8 mouse cellular contexts compared by ENCODE assay signal in genomic region chr9:72170235-72170634, GRCm38 (mm10). TPM values are rescaled to one million over a fixed set of nuclear protein-coding genes. Genes with fewer than 3 reads are reported as not detected.
DNase-seq lines count a peak whose midpoint lies in the region; ATAC-seq and TF ChIP-seq lines count a peak whose summit lies in the region.

No protein-coding gene starts in this region.

- no peak for DNase-seq in left cerebral cortex, adult 2 months (ENCODE audit: extremely low spot score in 1 of 2, low spot score in 2 of 2)
- DNase-seq in left cerebral cortex, adult 9 months (ENCODE audit: low spot score in 2 of 2) = no peak
- DNase-seq in forebrain, embryonic 11.5 days (ENCODE audit: low spot score) = no peak
- no peak for DNase-seq in T-cell, adult 2 months (ENCODE audit: low spot score)
- no peak for DNase-seq in kidney, adult 9 months
- no peak for DNase-seq in layer of hippocampus, postnatal 36 days

- H3K27me3 ChIP-seq in forebrain, embryonic 11.5 days (ENCODE audit: control insufficient read depth, insufficient read depth, low read length) = no peaks in the 10 kb centered on the region
- H3K27me3 ChIP-seq in limb, embryonic 12.5 days = no peaks in the 10 kb centered on the region
- H3K27me3 ChIP-seq in neural tube, embryonic 15.5 days (replicated peaks) = no peaks in the 10 kb centered on the region

- peak overlapping the region; percentile 59 for H3K9ac ChIP-seq in forebrain, embryonic 11.5 days (ENCODE audit: low read length)
- peak overlapping the region; percentile 18 for H3K9ac ChIP-seq in limb, embryonic 12.5 days (replicated peaks)
- 0 out of 2 replicates have a peak overlapping the region, but pooled peaks have one; percentile 32 for H3K9ac ChIP-seq in neural tube, embryonic 15.5 days (replicated peaks)

- ATAC-seq in forebrain, embryonic 11.5 days (replicated peaks; ENCODE audit: low FRiP score) = no peak
- no peak for ATAC-seq in limb, embryonic 12.5 days (ENCODE audit: insufficient number of reproducible peaks, insufficient read depth, low FRiP score, low TSS enrichment, low read depth)
- ATAC-seq in neural tube, embryonic 15.5 days (ENCODE audit: low FRiP score) = no peak

- 8% methylated on average over 9 of the region's 9 CpGs for WGBS in forebrain, embryonic 11.5 days
- 4% methylated on average over 9 of the region's 9 CpGs for WGBS in limb, embryonic 12.5 days
- WGBS in neural tube, embryonic 15.5 days = 5% methylated on average over 9 of the region's 9 CpGs

- peaks cover 3% of the 10 kb centered on the region; the same call in 1 of the 2 replicates for H3K4me1 ChIP-seq in forebrain, embryonic 11.5 days (replicated peaks; ENCODE audit: control insufficient read depth, insufficient read depth, low read length)
- H3K4me1 ChIP-seq in limb, embryonic 12.5 days (replicated peaks) = peaks cover 17% of the 10 kb centered on the region; the same call in 1 of the 2 replicates
- peaks cover 9% of the 10 kb centered on the region for H3K4me1 ChIP-seq in neural tube, embryonic 15.5 days

- no peak overlapping the region for H3K27ac ChIP-seq in left cerebral cortex, adult 2 months
- H3K27ac ChIP-seq in forebrain, embryonic 11.5 days (ENCODE audit: low read depth, low read length) = peak overlapping the region; percentile 34; the same call in 1 of the 2 replicates
- H3K27ac ChIP-seq in limb, embryonic 12.5 days = peak overlapping the region; percentile 73
- H3K27ac ChIP-seq in neural tube, embryonic 15.5 days (replicated peaks) = no peak overlapping the region

- H3K9me3 ChIP-seq in forebrain, embryonic 11.5 days (ENCODE audit: control insufficient read depth, low read length) = no peaks in the 10 kb centered on the region
- no peaks in the 10 kb centered on the region for H3K9me3 ChIP-seq in limb, embryonic 12.5 days
- H3K9me3 ChIP-seq in neural tube, embryonic 15.5 days (replicated peaks) = no peaks in the 10 kb centered on the region

- intact Hi-C loops in left cerebral cortex, adult 2 months (cut with DNase I) = no loop called here

- peak overlapping the region; percentile 52 for H3K4me2 ChIP-seq in forebrain, embryonic 11.5 days (ENCODE audit: low read depth, low read length, severe bottlenecking)
- peak overlapping the region; percentile 62 for H3K4me2 ChIP-seq in limb, embryonic 12.5 days
- peak overlapping the region; percentile 57 for H3K4me2 ChIP-seq in neural tube, embryonic 15.5 days

- no peaks in the 10 kb centered on the region for H3K36me3 ChIP-seq in forebrain, embryonic 11.5 days (ENCODE audit: control insufficient read depth, insufficient read depth, low read length)
- no peaks in the 10 kb centered on the region for H3K36me3 ChIP-seq in limb, embryonic 12.5 days
- H3K36me3 ChIP-seq in neural tube, embryonic 15.5 days = no peaks in the 10 kb centered on the region

- peak overlapping the region; percentile 23; the same call in 1 of the 2 replicates for H3K4me3 ChIP-seq in left cerebral cortex, adult 2 months
- peak overlapping the region; percentile 18; the same call in 1 of the 2 replicates for H3K4me3 ChIP-seq in forebrain, embryonic 11.5 days (ENCODE audit: low read depth, low read length)
- peak overlapping the region; percentile 35 for H3K4me3 ChIP-seq in limb, embryonic 12.5 days (replicated peaks)
- peak overlapping the region; percentile 27 for H3K4me3 ChIP-seq in neural tube, embryonic 15.5 days (replicated peaks)

- TF ChIP-seq CTCF in left cerebral cortex, adult 2 months (IDR thresholded peaks at IDR 0.05) = no peak

RNA-seq across cellular contexts. Expression of gene Tcf12, which starts 58.6 kb away (rescaled TPM):
- 10 to 100 TPM; 38.9 to 48.0 TPM for total RNA-seq in left cerebral cortex, adult 2 months (2021)
- polyA plus RNA-seq in forebrain, embryonic 11.5 days (2014; fragmentation: Nextera tagmentation; extraction: Ambion mirVana) = 116 and 127 TPM in 2 replicates
- 142 and 158 TPM in 2 replicates for polyA plus RNA-seq in limb, embryonic 12.5 days (2016; fragmentation: Nextera tagmentation; extraction: Ambion mirVana)
- polyA plus RNA-seq in neural tube, embryonic 15.5 days (2015; fragmentation: Nextera tagmentation; extraction: Ambion mirVana) = 53.7 and 57.2 TPM in 2 replicates
- 10 to 100 TPM; 60.7 to 61.2 TPM for total RNA-seq in layer of hippocampus, postnatal 36 days (2021)

Comparison
In these comparisons a context has a peak if more than half of its experiments do, and no peak if none do; other contexts are left out.
1. H3K27ac ChIP-seq: peak in forebrain, embryonic 11.5 days (single experiment) and limb, embryonic 12.5 days (single experiment); none in left cerebral cortex, adult 2 months (single experiment) and neural tube, embryonic 15.5 days (single experiment).
2. Peak in every context shown above with its lines, with median percentiles within 50 percentile points of each other: H3K4me3 ChIP-seq, H3K4me2 ChIP-seq and H3K9ac ChIP-seq.